Mouse (Mus musculus) limb, embryonic 14.5 days (tissue): Measurements from ENCODE around the gene Il4. TPM values are rescaled to one million over a fixed set of nuclear protein-coding genes. Genes with fewer than 3 reads are reported as not detected.

Experiments
- ATAC-seq: fragments of 200-750 bp; cut with Nextera tagmentation; 2 replicates; pipeline ENCODE4 v1.8.0; 2017; ENCODE audit warnings: low read depth, moderate number of reproducible peaks, moderate TSS enrichment; ENCODE audit not compliant: low FRiP score
- DNase-seq: peaks from one replicate; pipeline ENCODE4 v3.0.0-alpha.2; 2015; ENCODE audit warnings: low spot score
- H3K27ac ChIP-seq: fragments of 300-500 bp; sonication (generic); replicated peaks from 2 replicates; pipeline ENCODE4 v1.5.1; 2014; ENCODE audit warnings: low read depth, mild to moderate bottlenecking, low read length, moderate library complexity, mixed read lengths
- H3K27me3 ChIP-seq: fragments of 300-500 bp; sonication (generic); 2 replicates; pipeline ENCODE4 v1.6.1; 2014; ENCODE audit warnings: low read length, mixed read lengths; ENCODE audit not compliant: control insufficient read depth, insufficient read depth
- H3K36me3 ChIP-seq: fragments of 300-500 bp; sonication (generic); 2 replicates; pipeline ENCODE4 v1.6.1; 2014; ENCODE audit warnings: mild to moderate bottlenecking, low read length, moderate library complexity, mixed read lengths; ENCODE audit not compliant: control insufficient read depth, insufficient read depth
- H3K4me1 ChIP-seq: fragments of 300-500 bp; sonication (generic); 2 replicates; pipeline ENCODE4 v1.6.1; 2014; ENCODE audit warnings: antibody characterized with exemption, low read length, mixed read lengths; ENCODE audit not compliant: control insufficient read depth, insufficient read depth
- H3K4me2 ChIP-seq: fragments of 300-500 bp; sonication (generic); replicated peaks from 2 replicates; pipeline ENCODE4 v1.6.1; 2014; ENCODE audit warnings: low read depth, mild to moderate bottlenecking, low read length, moderate library complexity; ENCODE audit not compliant: severe bottlenecking
- H3K4me3 ChIP-seq: fragments of 300-500 bp; sonication (generic); replicated peaks from 2 replicates; pipeline ENCODE4 v1.5.1; 2014; ENCODE audit warnings: low read length
- H3K9ac ChIP-seq: fragments of 300-500 bp; sonication (generic); 2 replicates; pipeline ENCODE4 v1.6.1; 2014; ENCODE audit warnings: mild to moderate bottlenecking, low read depth, low read length, moderate library complexity; ENCODE audit not compliant: severe bottlenecking
- H3K9me3 ChIP-seq: fragments of 300-500 bp; sonication (generic); 2 replicates; pipeline ENCODE4 v1.6.1; 2016; ENCODE audit warnings: low read length; ENCODE audit not compliant: control insufficient read depth
- POLR2A ChIP-seq: fragments of 200-500 bp; IDR thresholded peaks from 2 replicates; pipeline ENCODE4 v1.8.0; 2012; ENCODE audit warnings: inconsistent platforms, mild to moderate bottlenecking, moderate library complexity, borderline replicate concordance; ENCODE audit not compliant: insufficient read depth, insufficient read length; ENCODE audit errors: extremely low read depth
- WGBS: fragments of 180-500 bp; shearing (Covaris S2); extraction: QIAGEN DNeasy Blood & Tissue Kit; methylation state at CpG from one replicate; pipeline ENCODE4 v1.1.7; 2014; 5-methylcytosine and 5-hydroxymethylcytosine counted together
- polyA plus RNA-seq, 2 experiments: library from polyadenylated mRNA; depleted of rRNA in 1 of 2; stranded (reverse) in 1 of 2; unstranded in 1 of 2; fragments of >200 nt; fragmentation: Nextera tagmentation in 1 of 2; extraction: Ambion mirVana in 1 of 2; gene quantifications; 2 replicates each; pipeline versions ENCODE4 v1.2.1 to v1.2.3; 2012 to 2014

Il4 gene
- polyA plus RNA-seq, 2 experiments: 0.49 to 3.2 TPM

DNA sequence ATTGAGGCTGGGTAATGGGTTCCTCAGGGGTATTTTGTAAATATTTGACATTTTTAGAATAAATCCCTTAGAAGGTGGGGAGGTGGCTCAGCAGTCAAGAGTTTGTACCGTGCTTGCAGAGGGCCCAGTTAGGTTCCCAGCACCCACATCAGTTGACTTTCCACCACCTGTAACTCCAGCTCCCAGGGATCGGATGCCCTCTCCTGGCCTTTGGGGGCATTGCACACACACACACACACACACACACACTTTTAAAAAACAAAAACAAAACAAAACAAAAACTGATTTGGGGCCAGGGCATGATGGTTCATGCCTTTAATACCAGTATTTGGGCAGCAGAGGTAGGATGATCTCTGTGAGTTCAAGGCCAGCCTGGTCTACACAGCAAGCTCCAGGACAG, 5.7 kb upstream of the Il4 start:
- ATAC-seq (no peak), DNase-seq (no peak)
- no peaks in the 10 kb centered on the region for H3K36me3 ChIP-seq
- 96% methylated on average over 2 of the region's 2 CpGs for WGBS
- H3K9ac ChIP-seq: no peak overlapping the region
- H3K4me1 ChIP-seq: no peaks in the 10 kb centered on the region
- no peaks in the 10 kb centered on the region for H3K27me3 ChIP-seq
- no peak overlapping the region for H3K27ac ChIP-seq
- no peak overlapping the region for H3K4me2 ChIP-seq
- no peak overlapping the region for H3K4me3 ChIP-seq
- no peaks in the 10 kb centered on the region for H3K9me3 ChIP-seq
- no peak for TF ChIP-seq POLR2A

DNA sequence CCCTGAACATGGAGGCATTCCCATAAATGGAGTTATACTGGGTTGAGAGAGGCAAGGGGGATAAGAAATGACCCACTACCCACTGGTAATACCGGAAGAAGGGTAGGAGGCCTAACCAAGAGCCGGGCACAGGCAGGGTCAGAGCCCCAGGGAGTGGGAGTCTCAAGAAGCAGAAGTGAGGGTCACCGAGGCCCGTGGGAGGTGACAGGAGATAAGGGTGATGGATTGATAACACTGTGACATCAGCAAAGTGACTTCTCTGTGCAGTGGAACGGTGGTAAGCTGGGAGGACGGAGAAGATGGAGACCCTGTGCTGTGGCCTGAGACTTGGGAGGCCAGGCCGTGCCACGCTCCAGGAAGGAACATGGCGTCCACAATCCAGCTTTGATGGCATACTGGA, 5.1 kb upstream of the Il4 start:
- WGBS: 85% methylated on average over 9 of the region's 9 CpGs
- DNase-seq (no peak), ATAC-seq (no peak)
- Histone ChIP-seq H3K27ac (no peak overlapping the region), H3K4me2 (no peak overlapping the region), H3K4me1 (no peaks in the 10 kb centered on the region), H3K36me3 (no peaks in the 10 kb centered on the region), H3K9me3 (no peaks in the 10 kb centered on the region), H3K27me3 (no peaks in the 10 kb centered on the region), H3K9ac (no peak overlapping the region), H3K4me3 (no peak overlapping the region)
- no peak for TF ChIP-seq POLR2A

GRCm38 (mm10) chr11:53622440-53622806, 4.0 kb upstream of the Il4 start:
- Histone ChIP-seq H3K4me1 (no peaks in the 10 kb centered on the region), H3K27ac (no peak overlapping the region), H3K27me3 (no peaks in the 10 kb centered on the region), H3K36me3 (no peaks in the 10 kb centered on the region), H3K9me3 (no peaks in the 10 kb centered on the region), H3K4me2 (no peak overlapping the region), H3K4me3 (no peak overlapping the region), H3K9ac (no peak overlapping the region)
- no peak for DNase-seq
- WGBS: 75% methylated on average over 5 of the region's 6 CpGs
- no peak for TF ChIP-seq POLR2A
- no peak for ATAC-seq

DNA sequence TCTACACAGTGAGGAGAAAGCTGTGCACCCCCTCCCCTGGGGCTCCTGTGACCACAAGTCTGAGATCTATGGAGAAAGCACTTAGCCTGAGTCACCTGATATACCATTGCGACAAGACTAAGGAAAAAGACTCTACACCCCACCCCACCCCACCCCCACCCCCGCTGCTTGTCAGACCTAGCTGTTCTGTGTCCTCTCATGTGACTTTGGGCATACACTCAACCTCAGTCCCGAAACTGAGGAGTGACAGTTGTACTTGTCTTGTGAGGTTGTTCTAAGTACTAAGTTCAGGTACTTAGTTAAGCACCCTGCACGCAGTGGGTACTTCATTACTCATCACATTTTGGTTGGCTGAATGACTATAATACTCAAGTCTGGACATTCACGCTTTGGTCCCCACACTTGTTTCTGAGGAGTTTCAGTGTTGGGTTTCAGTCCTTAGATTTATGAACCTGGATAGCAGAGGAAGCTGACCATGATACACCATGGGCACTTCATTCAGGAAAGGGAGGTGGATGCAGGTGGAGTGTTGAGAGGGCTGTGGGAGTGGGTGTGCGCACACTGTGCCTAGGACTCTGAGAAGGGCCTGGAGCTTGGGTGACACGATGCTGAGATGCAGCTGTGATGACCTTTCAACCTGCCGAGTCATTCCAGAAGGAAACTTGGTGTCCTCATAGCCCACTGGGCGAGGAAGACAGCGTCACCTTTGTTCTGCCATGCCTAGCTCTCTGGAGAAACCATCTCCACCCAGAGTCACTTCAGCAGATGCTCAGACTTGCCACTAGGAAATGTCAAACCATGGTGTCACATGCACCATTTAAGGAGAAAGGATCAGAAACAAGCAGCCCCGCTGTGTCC, 3.3 kb upstream of the Il4 start:
- Histone ChIP-seq H3K4me3 (no peak overlapping the region), H3K4me2 (no peak overlapping the region), H3K9ac (no peak overlapping the region), H3K27me3 (no peaks in the 10 kb centered on the region), H3K9me3 (no peaks in the 10 kb centered on the region), H3K4me1 (no peaks in the 10 kb centered on the region), H3K36me3 (no peaks in the 10 kb centered on the region), H3K27ac (no peak overlapping the region)
- no peak for TF ChIP-seq POLR2A
- DNase-seq (no peak), ATAC-seq (no peak)
- whole genome bisulfite sequencing: 83% methylated on average over 11 of the region's 11 CpGs

DNA sequence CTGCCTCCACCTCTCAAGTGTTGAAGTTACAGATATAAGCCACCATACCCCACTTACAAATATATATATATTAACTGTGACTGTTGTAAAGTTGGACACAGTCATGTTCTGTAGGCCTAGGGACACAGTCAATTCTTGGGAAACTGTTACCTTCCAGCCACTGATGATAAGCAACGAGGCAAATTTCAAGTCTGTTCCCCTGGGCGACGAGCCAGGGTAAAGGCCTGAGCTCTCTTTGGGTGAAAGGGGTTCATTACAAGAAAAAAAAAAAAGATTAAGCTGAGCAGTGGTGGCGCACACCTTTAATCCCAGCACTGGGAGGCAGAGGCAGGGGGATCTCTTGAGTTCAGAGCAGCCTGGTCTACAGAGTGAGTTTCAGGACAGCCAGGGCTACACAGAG, 1.6 kb upstream of the Il4 start:
- no peak for ATAC-seq
- no peaks in the 10 kb centered on the region for H3K27me3 ChIP-seq
- no peak overlapping the region for H3K27ac ChIP-seq
- no peak overlapping the region for H3K9ac ChIP-seq
- H3K4me1 ChIP-seq: no peaks in the 10 kb centered on the region
- TF ChIP-seq POLR2A: no peak
- no peak overlapping the region for H3K4me3 ChIP-seq
- 89% methylated on average over 4 of the region's 4 CpGs for WGBS
- no peak for DNase-seq
- no peaks in the 10 kb centered on the region for H3K36me3 ChIP-seq
- no peaks in the 10 kb centered on the region for H3K9me3 ChIP-seq
- no peak overlapping the region for H3K4me2 ChIP-seq

DNA sequence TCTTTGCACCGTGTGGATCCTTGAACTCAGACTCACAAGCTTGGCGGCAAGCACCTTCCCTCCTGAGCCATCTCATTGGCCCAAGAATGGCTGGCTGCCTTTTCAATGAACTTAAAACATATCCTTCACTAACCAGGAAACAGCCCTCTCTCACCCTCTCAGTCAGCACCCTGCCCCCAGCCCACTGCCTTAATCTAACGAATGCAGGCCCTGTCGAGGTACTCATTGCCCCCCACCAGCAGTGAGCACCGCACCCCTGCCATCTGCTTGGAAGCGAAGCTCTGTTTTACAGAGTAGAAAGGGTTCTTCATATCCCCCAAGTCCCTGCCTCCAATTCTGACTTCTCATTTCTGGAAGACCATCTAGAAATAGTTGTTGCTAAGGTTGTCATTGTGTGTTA, 959 bp upstream of the Il4 start:
- Histone ChIP-seq H3K4me2 (no peak overlapping the region), H3K4me3 (no peak overlapping the region), H3K27ac (no peak overlapping the region), H3K9ac (no peak overlapping the region), H3K27me3 (no peaks in the 10 kb centered on the region), H3K4me1 (no peaks in the 10 kb centered on the region), H3K36me3 (no peaks in the 10 kb centered on the region), H3K9me3 (no peaks in the 10 kb centered on the region)
- ATAC-seq (no peak), DNase-seq (no peak)
- 61% methylated on average over 6 of the region's 6 CpGs for WGBS
- no peak for TF ChIP-seq POLR2A
